In the genomic region with DNA sequence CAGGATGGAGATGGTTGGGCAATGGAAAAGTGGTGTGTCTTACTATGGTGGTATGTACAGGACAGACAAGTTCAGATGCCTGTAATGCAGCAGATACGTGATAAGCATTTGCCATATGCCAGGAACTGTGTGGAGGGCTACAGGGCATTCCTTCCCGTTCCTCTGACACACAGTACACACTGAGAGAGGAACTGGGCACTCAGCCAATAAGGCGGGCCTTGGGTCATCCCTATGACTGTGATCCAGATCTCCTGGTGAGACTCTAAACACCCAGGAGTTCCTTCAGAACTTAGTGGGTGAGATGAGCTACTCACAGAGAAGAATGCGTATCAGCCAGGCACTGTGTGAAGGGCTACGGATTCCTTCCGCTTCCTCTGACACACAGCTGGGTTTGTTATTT, we compare ENCODE assay signal across 13 mouse cellular contexts. TPM values are rescaled to one million over a fixed set of nuclear protein-coding genes. Genes with fewer than 3 reads are reported as not detected.
DNase-seq lines count a peak whose midpoint lies in the region; ATAC-seq and TF ChIP-seq lines count a peak whose summit lies in the region.
"Had no signal": no experiment of that assay in that cellular context is flagged by ENCODE, and none has a peak within 500 bp of the region (broad histone marks: within the 10 kb centered on the region; RNA-seq: fewer than 3 reads in every experiment).

No protein-coding gene starts in this region.

- no peak overlapping the region for H3K27ac ChIP-seq in kidney, postnatal 0 days
- H3K27ac ChIP-seq in kidney, embryonic 16.5 days (ENCODE audit: low read length): no peak overlapping the region
- H3K27ac ChIP-seq in lung, embryonic 15.5 days: no peak overlapping the region
- H3K27ac ChIP-seq: forebrain, embryonic 12.5 days; neural tube, embryonic 15.5 days had no signal

- peak; percentile 13 to 31 for DNase-seq in cerebellum, adult 18-20 months
- DNase-seq in cerebellum, postnatal 4 days (ENCODE audit: low spot score in 2 of 2): no peak
- DNase-seq in kidney, postnatal 0 days (ENCODE audit: low spot score): peak; percentile 7
- peak; percentile 29 for DNase-seq in adrenal gland, postnatal 14 days
- DNase-seq in adipocyte (ENCODE audit: low spot score): no peak
- DNase-seq in Muller cell, postnatal 12 days (ENCODE audit: inconsistent ontology term): no peak

- H3K27me3 ChIP-seq in kidney, postnatal 0 days (ENCODE audit: insufficient read depth, low read length): no peaks in the 10 kb centered on the region
- no peaks in the 10 kb centered on the region for H3K27me3 ChIP-seq in kidney, embryonic 16.5 days (ENCODE audit: insufficient read depth, low read length)
- no peaks in the 10 kb centered on the region for H3K27me3 ChIP-seq in lung, embryonic 15.5 days
- H3K27me3 ChIP-seq: forebrain, embryonic 12.5 days; neural tube, embryonic 15.5 days had no signal

- no peaks in the 10 kb centered on the region for H3K36me3 ChIP-seq in kidney, postnatal 0 days (ENCODE audit: insufficient read depth, low read length)
- no peaks in the 10 kb centered on the region for H3K36me3 ChIP-seq in kidney, embryonic 16.5 days (ENCODE audit: insufficient read depth, low read length)
- no peaks in the 10 kb centered on the region for H3K36me3 ChIP-seq in lung, embryonic 15.5 days
- H3K36me3 ChIP-seq: forebrain, embryonic 12.5 days; neural tube, embryonic 15.5 days had no signal

- no peak for TF ChIP-seq CTCF in kidney, postnatal 0 days (IDR thresholded peaks at IDR 0.05; ENCODE audit: low read depth)

- no peak overlapping the region for H3K4me2 ChIP-seq in kidney, postnatal 0 days (ENCODE audit: low read length)
- H3K4me2 ChIP-seq in kidney, embryonic 16.5 days (replicated peaks; ENCODE audit: low read depth, low read length): no peak overlapping the region
- H3K4me2 ChIP-seq in lung, embryonic 15.5 days: no peak overlapping the region
- H3K4me2 ChIP-seq: forebrain, embryonic 12.5 days; neural tube, embryonic 15.5 days had no signal

- 68% methylated on average over 6 of the region's 6 CpGs for WGBS in kidney, postnatal 0 days
- WGBS in kidney, embryonic 16.5 days: 62% methylated on average over 6 of the region's 6 CpGs
- 39% methylated on average over 6 of the region's 6 CpGs for WGBS in lung, embryonic 15.5 days

- ATAC-seq in kidney, postnatal 0 days (replicated peaks; ENCODE audit: low FRiP score, low read depth): no peak
- no peak for ATAC-seq in kidney, embryonic 16.5 days (ENCODE audit: low FRiP score, low TSS enrichment)
- ATAC-seq in lung, embryonic 15.5 days (ENCODE audit: borderline replicate concordance, extremely low read depth, low FRiP score, low TSS enrichment): peak; percentile 62; the same call in 1 of the 2 replicates
- ATAC-seq: inflammation-experienced regulatory T-cells, adult 6 months had no signal

- no peak overlapping the region for H3K9ac ChIP-seq in kidney, postnatal 0 days (ENCODE audit: low read depth, low read length)
- no peak overlapping the region for H3K9ac ChIP-seq in kidney, embryonic 16.5 days (replicated peaks; ENCODE audit: low read length)
- H3K9ac ChIP-seq in lung, embryonic 15.5 days: no peak overlapping the region
- H3K9ac ChIP-seq: forebrain, embryonic 12.5 days; neural tube, embryonic 15.5 days had no signal

- H3K9me3 ChIP-seq in kidney, postnatal 0 days (replicated peaks; ENCODE audit: low read length): no peaks in the 10 kb centered on the region
- no peaks in the 10 kb centered on the region for H3K9me3 ChIP-seq in kidney, embryonic 16.5 days (ENCODE audit: low read length)
- H3K9me3 ChIP-seq in lung, embryonic 15.5 days: no peaks in the 10 kb centered on the region
- H3K9me3 ChIP-seq: forebrain, embryonic 12.5 days; neural tube, embryonic 15.5 days had no signal

- no peak overlapping the region for H3K4me3 ChIP-seq in kidney, postnatal 0 days (replicated peaks; ENCODE audit: low read depth, low read length)
- no peak overlapping the region for H3K4me3 ChIP-seq in kidney, embryonic 16.5 days (ENCODE audit: low read length)
- no peak overlapping the region for H3K4me3 ChIP-seq in lung, embryonic 15.5 days
- H3K4me3 ChIP-seq: forebrain, embryonic 12.5 days; neural tube, embryonic 15.5 days had no signal

- H3K4me1 ChIP-seq in kidney, postnatal 0 days (replicated peaks; ENCODE audit: insufficient read depth, low read length): no peaks in the 10 kb centered on the region
- no peaks in the 10 kb centered on the region for H3K4me1 ChIP-seq in kidney, embryonic 16.5 days (ENCODE audit: insufficient read depth, low read length)
- H3K4me1 ChIP-seq in lung, embryonic 15.5 days: no peaks in the 10 kb centered on the region
- H3K4me1 ChIP-seq: forebrain, embryonic 12.5 days; neural tube, embryonic 15.5 days had no signal

RNA-seq across cellular contexts. Expression of gene 4933402N03Rik, which starts 32.4 kb away (rescaled TPM):
- not detected in 2 replicates for polyA plus RNA-seq in kidney, postnatal 0 days (2015; fragmentation: Nextera tagmentation; extraction: Ambion mirVana)
- polyA plus RNA-seq in kidney, embryonic 16.5 days (2015; fragmentation: Nextera tagmentation; extraction: Ambion mirVana): not detected in 2 replicates
- not detected in 2 replicates for total RNA-seq in adrenal gland, postnatal 14 days (2021)
- not detected in 2 replicates for polyA plus RNA-seq in lung, embryonic 15.5 days (2015; fragmentation: Nextera tagmentation; extraction: Ambion mirVana)
- total RNA-seq: layer of hippocampus, postnatal 14 days; liver, adult 2 months had no signal
- polyA plus RNA-seq: forebrain, embryonic 12.5 days; inflammation-experienced regulatory T-cells, adult 6 months; liver, adult 2 months; neural tube, embryonic 15.5 days had no signal

Comparison
In these comparisons a context has a peak if more than half of its experiments do, and no peak if none do; other contexts are left out.
1. DNase-seq: peak in cerebellum, adult 18-20 months (2 of 2), kidney, postnatal 0 days (single experiment) and adrenal gland, postnatal 14 days (single experiment); none in cerebellum, postnatal 4 days (0 of 2), adipocyte (single experiment) and Muller cell, postnatal 12 days (single experiment).